Mouse (Mus musculus): Measurements from ENCODE around the gene Fam161a. TPM values are rescaled to one million over a fixed set of nuclear protein-coding genes. Genes with fewer than 3 reads are reported as not detected.

The Fam161a gene
- 1 to 10 TPM; 4.6 to 5.2 TPM for total RNA-seq (2021)
- long read RNA-seq, experiment 1, partial matches to known transcripts, result 1 of 3 reads
- long read RNA-seq, experiment 1, other reads (novel, unspliced or antisense), result 2 of 3 reads
- long read RNA-seq, experiment 2, result 0 reads

DNA sequence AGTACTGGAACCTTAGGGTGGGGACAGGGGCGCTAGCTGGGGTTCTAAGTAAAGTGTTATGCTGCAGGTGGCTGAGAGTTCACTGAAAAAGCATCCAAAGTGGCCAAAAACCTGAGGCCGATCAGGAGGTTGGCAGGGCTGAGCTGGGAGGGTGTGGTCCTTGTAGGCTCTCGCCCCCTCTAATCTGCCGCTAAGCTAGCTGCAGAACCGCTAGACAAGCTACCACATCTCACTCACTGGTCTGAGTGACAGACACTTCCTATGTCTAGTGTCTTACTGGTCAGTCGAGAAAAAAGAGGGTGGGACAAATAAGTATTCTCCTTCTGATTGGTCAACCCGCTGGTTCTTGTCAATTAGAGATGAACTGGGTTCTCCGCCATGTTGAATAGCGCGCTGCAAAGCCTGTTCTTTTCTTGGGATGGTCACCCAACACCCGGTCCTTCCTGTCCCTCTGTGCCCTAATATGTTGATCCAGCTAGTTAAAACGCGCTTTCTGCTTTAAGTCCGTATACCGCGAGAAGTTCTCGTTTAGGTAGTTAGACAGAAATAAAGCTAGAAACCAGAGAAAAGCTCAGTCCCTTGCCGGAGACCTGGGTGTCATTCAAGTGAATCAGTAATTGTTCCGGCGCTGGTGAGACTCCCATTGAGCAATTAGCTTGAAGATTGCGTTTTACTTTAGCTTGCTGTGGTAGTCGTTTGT lies at the start of gene Fam161a:
Fam161a (plus strand) TSS at position 51 of the 700 bp plus-strand sequence.
- no peak for TF ChIP-seq CTCF (conservative IDR thresholded peaks at IDR 0.05)
- Histone ChIP-seq H3K4me3 (peak within 1 kb of the TSS; percentile 74), H3K27ac (peak within 1 kb of the TSS; percentile 91)
- DNase-seq (ENCODE audit: low spot score in 2 of 2), result peak; percentile 78 to 94

DNA sequence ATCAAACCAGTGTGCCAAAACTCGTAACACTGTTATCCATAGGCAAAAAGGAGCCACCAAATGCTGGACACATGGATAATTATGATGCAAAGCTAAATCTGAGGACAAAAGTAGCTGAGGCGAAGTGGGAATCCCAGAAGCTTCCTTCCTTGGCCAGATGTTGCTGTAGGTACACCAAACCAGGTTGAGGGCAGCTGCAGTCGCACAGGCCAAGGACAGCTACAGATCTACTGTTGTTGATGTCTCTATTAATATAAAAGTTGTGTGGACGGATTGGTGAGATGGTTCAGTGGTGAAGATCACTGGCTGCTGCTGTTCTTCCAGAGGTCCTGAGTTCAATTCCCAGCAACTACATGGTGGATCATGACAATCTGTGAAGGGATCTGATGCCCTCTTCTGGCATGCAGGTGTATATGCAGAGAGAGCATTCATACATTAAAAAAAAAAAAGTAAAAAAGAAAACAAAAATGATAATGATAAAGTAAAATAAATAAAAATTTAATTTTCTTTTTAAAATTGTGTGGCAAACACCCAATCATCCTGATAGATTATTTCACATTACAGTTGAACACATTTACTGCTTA lies 49.4 kb upstream of the Fam161a start:
- Histone ChIP-seq H3K27ac (no peak overlapping the region), H3K4me3 (no peak overlapping the region)
- no peak for DNase-seq (ENCODE audit: low spot score in 2 of 2)
- TF ChIP-seq CTCF (conservative IDR thresholded peaks at IDR 0.05), result peak; percentile 80

DNA sequence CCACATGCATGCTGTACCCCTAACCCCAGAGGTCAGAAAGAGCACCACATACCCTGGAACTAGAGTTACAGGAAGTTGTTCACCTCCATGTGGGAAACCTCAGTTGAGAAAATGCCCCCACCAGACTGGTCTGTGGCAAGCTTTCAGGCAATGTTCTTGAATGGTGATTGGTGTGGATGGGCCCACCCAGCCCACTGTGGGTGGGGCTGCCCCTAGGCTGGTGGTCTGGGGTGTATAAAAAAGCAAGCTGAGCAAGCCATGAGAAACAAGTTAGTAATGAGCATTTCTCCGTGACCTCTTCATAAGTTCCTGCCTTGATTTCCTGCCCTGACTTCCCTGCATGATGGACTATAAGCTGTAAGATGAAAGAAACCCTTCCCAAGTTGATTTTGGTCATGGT lies 45.2 kb upstream of the Fam161a start:
- H3K4me3 ChIP-seq, result no peak overlapping the region
- DNase-seq (ENCODE audit: low spot score in 2 of 2), result no peak
- H3K27ac ChIP-seq, result no peak overlapping the region
- TF ChIP-seq CTCF (conservative IDR thresholded peaks at IDR 0.05), result no peak

DNA sequence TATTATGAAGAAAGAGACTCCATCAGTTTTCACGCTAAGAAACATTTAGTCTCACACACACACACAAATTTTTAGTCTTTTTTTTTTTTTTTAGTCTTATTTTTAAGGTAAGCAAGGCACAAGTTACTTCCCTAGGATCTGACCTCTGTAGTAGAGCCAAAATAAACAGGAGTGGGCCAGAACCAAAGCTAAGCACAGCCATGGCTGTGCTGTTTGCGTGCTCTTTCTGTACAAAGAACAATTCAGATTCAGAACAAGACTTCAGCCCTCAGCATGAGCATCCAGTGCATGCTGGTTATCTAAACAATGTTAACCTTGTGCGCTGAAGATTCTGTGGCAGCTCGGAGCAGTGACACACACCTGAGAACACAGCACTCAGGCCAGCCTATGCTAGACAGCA lies 42.9 kb upstream of the Fam161a start:
- Histone ChIP-seq H3K4me3 (no peak overlapping the region), H3K27ac (peak overlapping the region; percentile 61)
- no peak for TF ChIP-seq CTCF (conservative IDR thresholded peaks at IDR 0.05)
- DNase-seq (ENCODE audit: low spot score in 2 of 2), result no peak

DNA sequence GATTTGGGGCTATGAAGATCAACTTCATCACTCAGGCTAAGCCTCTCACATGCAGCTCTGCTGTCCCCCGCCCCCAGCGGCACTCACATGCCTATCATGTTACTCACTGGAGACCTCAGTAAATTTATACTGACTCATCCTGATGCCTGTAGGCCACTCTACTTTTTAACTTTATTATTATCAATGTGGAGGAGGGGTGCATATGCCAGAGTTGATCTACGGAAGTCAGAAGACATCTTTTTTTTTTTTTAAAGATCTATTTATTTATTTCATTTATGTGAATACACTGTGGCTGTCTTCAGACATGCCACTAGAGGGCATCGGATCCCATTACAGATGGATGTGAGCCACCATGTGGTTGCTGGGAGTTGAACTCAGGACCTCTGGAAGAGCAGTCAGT lies 41.8 kb upstream of the Fam161a start:
- Histone ChIP-seq H3K27ac (peak overlapping the region; percentile 40; the same call in 1 of the 2 replicates), H3K4me3 (no peak overlapping the region)
- no peak for DNase-seq (ENCODE audit: low spot score in 2 of 2)
- TF ChIP-seq CTCF (conservative IDR thresholded peaks at IDR 0.05), result peak; percentile 79

DNA sequence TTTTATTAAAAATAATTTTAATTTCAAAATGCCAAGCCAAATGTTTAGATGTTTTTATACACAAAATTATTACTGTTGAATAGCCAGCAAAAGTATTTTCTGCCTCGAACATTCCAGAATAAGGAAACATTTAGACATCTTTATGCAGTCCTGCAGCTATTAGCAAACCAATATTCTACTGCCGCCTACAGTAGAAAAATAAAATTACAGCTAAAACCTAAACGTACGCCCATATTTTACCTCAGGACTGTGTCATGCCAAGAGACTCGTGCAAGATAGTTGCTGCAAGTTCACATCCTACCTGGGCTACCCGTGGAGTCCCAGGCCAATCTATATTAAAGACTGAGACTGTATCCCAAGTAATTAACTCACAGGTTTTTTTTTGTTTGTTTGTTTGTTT lies 37.8 kb upstream of the Fam161a start:
- Histone ChIP-seq H3K4me3 (no peak overlapping the region), H3K27ac (no peak overlapping the region)
- DNase-seq (ENCODE audit: low spot score in 2 of 2), result no peak
- peak; percentile 85 for TF ChIP-seq CTCF (conservative IDR thresholded peaks at IDR 0.05)

DNA sequence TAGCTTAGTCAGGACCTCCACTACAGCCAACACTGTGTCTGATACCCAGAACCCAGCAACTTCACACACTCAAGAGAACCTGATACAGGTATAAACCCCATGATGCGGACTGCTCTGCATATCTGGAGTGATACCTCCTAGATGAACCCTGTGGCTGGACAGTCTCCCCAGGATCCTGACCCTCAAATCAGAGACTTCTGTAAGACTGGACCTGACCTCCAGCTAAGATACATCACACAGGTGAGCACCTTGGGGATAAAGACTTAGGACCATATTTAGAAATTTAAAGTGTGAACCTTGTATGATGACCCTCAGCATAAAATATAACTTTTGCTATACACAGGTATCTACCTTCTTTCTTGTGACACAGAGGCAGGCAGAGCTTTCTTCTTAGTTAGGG lies 36.8 kb upstream of the Fam161a start:
- no peak overlapping the region for H3K4me3 ChIP-seq
- no peak for DNase-seq (ENCODE audit: low spot score in 2 of 2)
- TF ChIP-seq CTCF (conservative IDR thresholded peaks at IDR 0.05), result no peak
- H3K27ac ChIP-seq, result no peak overlapping the region

DNA sequence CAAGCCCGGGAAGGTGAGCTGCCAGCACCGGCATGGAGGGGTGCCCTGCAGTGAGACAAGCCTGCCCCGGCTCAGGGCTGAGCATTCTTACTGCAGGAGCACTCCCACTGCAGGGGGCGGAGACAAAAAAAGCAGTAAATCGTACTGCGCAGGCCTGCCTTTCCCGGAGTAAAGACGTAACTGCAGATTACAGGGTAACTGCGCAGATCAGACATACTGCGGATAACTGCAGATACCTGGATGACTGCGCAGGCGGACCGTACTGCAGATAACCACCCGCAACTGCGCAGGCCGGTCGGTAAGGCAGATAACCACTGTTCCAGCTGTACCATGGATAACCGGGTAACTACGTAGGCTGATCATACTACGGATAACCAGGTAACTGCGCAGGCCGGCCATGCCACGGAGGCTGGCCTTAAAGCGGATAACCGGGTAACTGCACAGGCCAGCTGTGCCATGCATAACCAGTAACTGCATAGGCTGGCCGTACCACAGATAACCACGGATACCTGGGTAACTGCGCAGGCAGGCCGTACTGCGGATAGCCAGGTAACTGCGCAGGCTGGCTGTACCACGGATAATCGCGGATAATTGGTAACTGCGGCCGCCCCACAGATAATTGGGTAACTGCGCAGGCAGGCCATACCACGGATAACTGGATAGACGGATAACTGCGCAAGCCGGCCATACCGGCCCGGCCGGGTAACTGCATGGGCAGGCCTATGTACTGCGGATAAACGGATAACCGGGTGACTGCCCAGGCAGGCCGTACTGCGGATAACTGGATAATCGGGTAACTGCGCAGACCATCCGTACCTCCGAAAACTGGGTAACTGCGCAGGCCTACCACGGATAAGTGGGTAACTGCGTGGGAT lies 35.3 kb upstream of the Fam161a start, which contains the start of gene Zrsr1:
Zrsr1 (plus strand) TSS at position 171 of the 875 bp plus-strand sequence.
- peak; percentile 63 to 77 for DNase-seq (ENCODE audit: low spot score in 2 of 2)
- no peak for TF ChIP-seq CTCF (conservative IDR thresholded peaks at IDR 0.05)
- Histone ChIP-seq H3K27ac (peak within 1 kb of the TSS; percentile 95), H3K4me3 (peak within 1 kb of the TSS; percentile 75)

DNA sequence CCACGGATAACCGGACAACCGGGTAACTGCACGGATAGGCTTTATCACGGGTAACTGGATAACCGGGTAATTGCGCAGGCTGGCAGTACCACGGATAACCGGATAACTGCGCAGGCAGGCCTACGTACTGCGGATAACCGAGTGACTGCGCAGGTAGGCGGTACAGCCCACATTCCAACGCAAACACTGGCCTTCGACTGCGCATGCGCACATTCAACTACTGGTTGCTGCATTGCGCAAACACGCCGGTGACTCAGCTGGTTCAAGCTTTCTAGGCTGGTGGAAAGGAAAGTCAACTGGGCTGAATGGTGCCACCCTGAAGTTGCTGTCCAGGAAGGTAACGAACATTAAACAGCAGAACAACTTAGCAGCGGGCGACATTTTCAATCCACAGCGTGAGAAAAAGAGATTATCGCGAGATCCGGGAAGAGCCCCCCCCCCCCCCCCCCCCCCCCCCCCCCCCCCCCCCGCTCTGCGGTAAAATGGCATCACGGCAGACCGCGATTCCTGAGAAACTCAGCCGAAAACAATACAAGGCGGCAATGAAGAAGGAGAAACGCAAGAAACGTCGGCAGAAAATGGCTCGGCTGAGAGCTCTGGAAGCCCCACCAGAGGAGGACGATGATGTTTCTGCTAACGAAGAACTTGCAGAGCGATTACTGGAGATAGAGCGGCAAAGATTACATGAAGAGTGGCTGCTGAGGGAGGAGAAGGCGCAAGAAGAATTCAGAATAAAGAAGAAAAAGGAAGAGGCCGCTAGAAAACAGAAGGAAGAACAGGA lies 34.4 kb upstream of the Fam161a start:
- peak; percentile 78 to 84 for DNase-seq (ENCODE audit: low spot score in 2 of 2)
- no peak for TF ChIP-seq CTCF (conservative IDR thresholded peaks at IDR 0.05)
- peak overlapping the region; percentile 95 for H3K27ac ChIP-seq
- peak overlapping the region; percentile 75 for H3K4me3 ChIP-seq

DNA sequence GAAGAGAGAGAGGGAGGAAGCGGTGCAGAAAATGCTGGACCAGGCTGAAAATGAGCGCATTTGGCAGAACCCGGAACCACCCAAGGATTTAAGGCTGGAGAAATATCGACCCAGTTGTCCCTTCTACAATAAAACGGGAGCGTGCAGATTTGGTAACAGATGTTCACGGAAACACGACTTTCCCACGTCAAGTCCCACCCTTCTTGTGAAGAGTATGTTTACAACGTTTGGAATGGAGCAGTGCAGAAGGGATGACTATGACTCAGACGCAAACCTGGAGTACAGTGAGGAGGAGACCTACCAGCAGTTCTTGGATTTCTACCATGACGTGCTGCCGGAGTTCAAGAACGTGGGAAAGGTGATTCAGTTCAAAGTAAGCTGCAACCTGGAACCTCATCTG lies 33.7 kb upstream of the Fam161a start:
- H3K27ac ChIP-seq, result peak overlapping the region; percentile 95
- no peak for DNase-seq (ENCODE audit: low spot score in 2 of 2)
- peak overlapping the region; percentile 75 for H3K4me3 ChIP-seq
- no peak for TF ChIP-seq CTCF (conservative IDR thresholded peaks at IDR 0.05)

DNA sequence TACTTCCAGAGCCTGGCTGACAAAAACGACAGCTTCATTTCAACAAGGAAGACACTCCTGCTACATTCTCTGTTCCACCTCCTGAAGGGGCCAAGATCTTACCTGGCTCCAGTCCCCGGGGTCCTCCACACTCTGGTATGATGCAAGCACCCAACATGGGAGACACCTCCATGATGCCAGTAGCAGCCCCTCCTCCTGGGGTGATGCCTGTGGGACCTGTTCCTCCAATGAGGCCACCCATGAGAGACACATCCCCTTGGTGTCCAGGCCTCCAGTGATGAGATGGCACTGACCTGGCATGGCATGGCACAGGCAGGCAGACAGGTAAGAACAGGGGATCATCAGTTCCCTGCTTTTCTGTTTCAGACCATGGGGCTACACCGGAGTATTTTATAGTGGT lies 29.1 kb upstream of the Fam161a start:
- TF ChIP-seq CTCF (conservative IDR thresholded peaks at IDR 0.05), result no peak
- no peak overlapping the region for H3K27ac ChIP-seq
- no peak overlapping the region for H3K4me3 ChIP-seq
- no peak for DNase-seq (ENCODE audit: low spot score in 2 of 2)

DNA sequence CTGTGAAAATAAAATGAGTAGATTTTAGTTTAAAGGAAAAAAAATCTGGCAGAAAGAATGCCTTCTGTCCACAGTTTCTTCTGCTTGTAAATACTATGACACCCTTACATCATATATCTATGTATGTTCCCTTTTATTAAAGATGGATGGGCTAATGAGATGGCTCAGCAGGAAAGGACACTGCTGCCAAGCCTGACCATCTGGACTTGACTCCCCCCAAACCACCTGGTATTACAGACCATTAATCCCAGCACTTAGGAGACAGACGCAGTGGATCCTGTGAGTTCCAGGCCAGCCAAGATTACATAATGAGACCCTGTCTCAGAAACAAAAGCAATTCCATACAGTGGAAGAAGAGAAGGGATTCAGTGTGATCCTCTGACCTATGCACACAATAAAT lies 28.6 kb upstream of the Fam161a start:
- TF ChIP-seq CTCF (conservative IDR thresholded peaks at IDR 0.05), result no peak
- H3K27ac ChIP-seq, result peak overlapping the region; percentile 44; the same call in 1 of the 2 replicates
- no peak for DNase-seq (ENCODE audit: low spot score in 2 of 2)
- H3K4me3 ChIP-seq, result no peak overlapping the region; the same call in 1 of the 2 replicates
